Mouse (Mus musculus): ENCODE measurements around the gene Atf7ip. TPM values are rescaled to one million over a fixed set of nuclear protein-coding genes. Genes with fewer than 3 reads are reported as not detected.
A peak's percentile ranks its signal among the peaks of the same experiment; 100 is the strongest.

The Atf7ip gene
- total RNA-seq, 2 experiments from 2014 or later = 32.3 to 126 TPM

DNA sequence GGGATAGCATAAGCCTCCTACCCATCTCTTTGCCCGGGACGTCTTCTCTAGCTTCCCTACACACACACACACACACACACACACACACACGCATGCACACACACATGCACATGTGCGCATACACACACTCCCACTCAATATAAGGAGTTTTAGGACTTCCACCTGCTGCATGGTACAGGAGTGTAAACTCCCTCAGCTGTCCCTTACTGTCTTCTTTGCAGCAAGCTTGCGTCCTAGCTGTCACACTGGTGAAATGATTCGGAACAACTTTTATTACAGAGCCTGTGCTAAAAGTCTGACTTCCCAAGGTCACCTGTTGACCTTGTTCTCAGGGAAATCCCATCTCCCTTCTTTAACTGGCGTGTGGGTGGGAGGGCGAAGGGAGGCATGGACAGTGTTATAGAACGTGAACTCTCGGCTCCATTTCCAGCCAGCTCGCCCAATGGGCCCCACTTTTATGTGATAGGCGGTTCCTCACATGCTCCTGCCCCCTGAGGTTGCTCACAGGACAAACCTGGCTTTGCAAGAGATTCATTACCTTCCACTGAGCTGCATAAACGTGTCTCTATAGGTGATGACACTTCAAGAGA is 126.1 kb downstream of the Atf7ip start:
- ATAC-seq (replicated peaks; ENCODE audit: poor library complexity, severe bottlenecking) = no peak

DNA sequence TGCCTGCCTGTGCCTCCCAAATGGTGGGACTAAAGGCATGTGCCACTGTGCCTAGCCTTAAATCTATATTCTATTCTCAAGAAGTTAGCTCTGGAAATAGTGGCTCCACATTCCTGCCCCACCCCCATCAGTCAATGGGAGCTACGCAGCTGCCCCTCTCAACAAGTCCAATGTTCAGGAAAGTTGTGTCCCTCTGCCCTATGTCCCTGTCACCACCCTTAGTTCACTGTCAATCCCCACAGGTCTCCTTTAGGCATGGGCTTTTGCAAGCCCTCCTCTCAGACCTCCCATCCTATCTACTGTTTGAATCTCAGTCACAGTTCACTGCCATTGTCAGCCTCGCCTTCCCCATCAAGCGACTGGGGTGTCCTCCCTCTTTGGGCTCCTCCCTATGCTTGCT is 127.2 kb downstream of the Atf7ip start:
- ATAC-seq (replicated peaks; ENCODE audit: poor library complexity, severe bottlenecking) = no peak

DNA sequence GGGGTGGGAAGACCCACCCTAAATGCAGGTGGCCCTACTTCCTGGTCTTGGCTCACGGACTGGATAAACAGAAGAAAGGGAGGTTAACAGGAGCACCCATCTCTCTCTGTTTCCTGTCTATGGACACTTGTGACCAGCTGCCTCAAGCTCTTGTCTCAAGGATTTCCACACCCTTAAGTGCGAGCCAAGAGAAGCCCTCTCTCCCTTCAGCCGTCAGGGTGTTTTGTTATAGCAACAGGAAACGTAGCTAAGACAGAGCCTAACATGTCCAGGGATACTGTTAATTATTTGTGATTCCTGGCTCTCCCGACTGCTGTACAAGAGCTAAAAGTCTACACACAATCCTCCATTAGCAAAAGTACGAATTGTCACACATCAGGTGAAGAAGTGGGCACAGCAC is 127.8 kb downstream of the Atf7ip start:
- ATAC-seq (replicated peaks; ENCODE audit: poor library complexity, severe bottlenecking) = no peak

DNA sequence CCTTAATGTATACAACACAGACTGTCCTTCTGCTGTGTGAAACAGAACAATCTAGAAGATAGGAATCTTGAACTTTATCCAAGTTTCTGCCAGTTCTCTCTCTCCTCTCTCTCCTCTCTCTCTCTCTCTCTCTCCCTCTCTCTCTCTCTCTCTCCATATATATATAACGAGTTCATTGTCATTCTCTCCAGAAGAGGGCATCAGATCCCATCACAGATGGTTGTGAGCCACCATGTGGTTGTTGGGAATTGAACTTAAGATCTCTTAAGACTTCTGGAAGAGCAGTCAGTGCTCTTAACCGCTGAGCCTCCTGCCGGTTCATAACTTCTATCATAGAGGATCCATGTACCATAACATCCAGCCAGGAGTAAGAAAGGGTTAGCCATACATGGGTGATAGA is 129.0 kb downstream of the Atf7ip start:
- ATAC-seq (replicated peaks; ENCODE audit: poor library complexity, severe bottlenecking) = no peak

DNA sequence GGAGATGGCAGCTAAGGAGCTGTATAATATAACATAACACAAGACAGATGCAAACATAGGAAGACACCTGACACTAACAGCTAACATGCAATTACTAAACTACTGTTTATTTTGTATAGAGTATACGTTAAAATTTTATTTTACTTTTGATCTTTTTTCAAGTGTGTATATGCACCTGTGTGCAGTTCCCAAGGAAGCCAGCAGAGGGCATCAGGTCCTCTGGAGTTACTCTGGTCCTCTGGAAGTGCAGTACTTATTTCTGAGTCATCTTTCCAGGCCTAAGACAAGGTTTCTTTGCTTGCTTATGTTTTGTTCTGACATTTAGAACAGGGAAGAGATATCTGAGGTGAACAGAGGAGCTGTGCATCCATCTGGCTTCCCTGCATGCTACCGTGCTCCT is 138.2 kb downstream of the Atf7ip start:
- ATAC-seq (replicated peaks; ENCODE audit: poor library complexity, severe bottlenecking) = no peak

DNA sequence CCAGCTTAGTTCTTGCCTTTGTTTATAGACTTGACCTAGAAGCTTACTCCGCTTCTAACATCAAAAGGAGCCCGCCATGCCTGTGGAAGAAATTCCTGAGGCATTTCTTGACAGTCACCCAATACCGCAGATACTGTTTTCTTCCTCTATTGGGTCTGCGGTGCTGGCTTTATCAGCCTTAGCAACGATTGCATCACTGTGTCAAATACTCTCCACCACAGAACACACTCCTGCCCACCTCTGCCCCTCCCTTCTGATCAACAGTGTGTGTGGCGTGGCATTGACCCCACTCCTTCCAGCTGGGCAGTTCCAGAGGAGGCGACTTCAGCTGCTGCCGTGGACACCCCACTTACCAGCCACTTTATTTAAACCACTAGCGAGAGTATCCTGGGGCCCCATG is 139.8 kb downstream of the Atf7ip start:
- peak; percentile 97 for ATAC-seq (replicated peaks; ENCODE audit: poor library complexity, severe bottlenecking)

DNA sequence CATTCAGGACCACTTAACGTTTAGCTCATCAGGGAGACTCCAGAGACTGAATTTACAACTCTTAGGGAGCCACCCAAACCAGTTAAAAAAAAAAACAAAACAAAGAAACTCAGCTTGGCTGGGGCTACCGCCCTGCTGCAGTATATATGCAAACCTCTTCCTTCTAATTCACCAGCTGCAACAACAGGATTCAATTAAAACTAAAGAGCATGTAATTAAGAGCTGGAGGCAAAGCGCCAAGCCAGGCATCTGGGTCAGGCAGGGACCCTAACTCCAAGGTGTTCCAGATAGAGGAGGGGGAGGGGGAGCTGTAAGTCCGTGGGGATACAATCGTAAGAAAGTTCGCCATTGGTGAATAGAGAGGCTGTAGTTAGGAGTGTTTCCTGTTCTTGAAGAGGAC is 140.2 kb downstream of the Atf7ip start:
- ATAC-seq (replicated peaks; ENCODE audit: poor library complexity, severe bottlenecking) = no peak

DNA sequence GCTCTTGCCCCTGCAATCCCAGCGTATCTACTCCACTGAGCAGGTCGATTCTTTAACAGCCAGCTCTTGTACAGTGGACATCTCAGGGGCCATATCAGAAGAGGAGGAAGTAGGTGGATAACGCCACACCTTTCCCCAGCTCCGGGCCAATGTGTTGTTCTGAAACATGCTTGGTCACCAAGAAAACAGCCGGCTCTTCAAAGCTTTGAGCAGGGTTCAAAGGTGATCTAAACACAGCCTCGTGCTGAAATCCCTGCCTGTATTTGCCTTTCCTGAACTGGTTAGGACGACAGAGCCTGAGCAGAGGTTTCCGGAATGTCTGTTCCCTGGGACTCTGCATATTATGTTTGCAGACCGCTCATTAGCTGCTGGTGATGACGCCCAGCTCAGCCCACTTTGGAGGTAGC is 141.5 kb downstream of the Atf7ip start:
- no peak for ATAC-seq (replicated peaks; ENCODE audit: poor library complexity, severe bottlenecking)

DNA sequence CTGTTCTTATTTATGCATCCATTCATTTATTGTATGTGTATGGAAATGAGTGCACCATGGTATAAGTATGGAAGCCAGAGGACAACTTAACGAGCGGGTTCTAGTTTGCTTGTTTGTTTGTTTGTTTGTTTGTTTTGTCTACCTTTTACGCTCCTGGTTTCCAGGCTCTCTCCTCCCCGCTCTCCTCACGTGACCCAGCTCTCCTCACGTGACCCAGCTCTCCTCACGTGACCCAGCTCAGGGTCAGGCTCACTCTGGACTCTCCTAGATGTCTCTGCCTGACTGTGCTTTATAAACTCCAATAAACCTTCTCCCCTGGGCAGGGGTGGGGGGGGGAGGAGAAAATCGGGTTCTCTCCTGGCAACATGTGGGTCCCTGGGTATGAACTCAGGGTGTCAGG is 144.7 kb downstream of the Atf7ip start:
- no peak for ATAC-seq (replicated peaks; ENCODE audit: poor library complexity, severe bottlenecking)

DNA sequence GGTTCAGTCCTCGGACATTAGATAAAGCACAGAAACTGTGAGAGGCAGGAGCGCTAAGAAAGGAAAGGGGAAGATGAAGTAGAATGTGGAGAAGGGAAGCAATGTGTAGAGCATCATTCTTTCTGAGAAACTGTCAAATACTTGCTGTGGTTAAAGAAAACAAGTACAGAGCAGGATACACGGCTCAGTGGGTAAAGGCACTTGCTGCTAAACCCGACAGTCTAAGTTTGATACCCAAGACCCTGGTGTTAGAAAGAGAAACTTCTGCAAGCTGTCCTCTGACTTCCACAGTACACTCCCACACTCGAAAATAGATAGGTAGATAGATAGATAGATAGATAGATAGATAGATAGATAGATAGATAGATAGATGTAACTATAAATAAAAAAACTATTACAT is 147.4 kb downstream of the Atf7ip start:
- ATAC-seq (replicated peaks; ENCODE audit: poor library complexity, severe bottlenecking) = no peak

DNA sequence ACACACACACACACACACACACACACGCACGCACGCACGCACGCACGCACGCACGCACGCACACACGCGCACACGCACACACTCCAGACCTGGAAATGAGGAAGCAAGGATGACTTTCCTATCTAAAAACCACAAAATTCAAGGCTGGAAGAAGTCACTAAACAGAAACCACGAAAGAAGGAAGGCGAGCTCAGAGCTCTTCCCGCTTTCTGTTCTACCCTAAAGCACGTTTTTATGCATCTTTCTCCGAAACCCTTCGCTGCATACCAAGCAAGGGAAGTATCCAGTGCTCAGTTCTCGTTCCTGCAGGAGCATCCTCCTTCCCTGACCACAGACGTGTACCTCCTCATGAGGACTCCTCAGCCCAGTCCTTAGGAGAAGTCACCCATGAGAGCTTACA is 148.5 kb downstream of the Atf7ip start:
- ATAC-seq (replicated peaks; ENCODE audit: poor library complexity, severe bottlenecking) = peak; percentile 71

DNA sequence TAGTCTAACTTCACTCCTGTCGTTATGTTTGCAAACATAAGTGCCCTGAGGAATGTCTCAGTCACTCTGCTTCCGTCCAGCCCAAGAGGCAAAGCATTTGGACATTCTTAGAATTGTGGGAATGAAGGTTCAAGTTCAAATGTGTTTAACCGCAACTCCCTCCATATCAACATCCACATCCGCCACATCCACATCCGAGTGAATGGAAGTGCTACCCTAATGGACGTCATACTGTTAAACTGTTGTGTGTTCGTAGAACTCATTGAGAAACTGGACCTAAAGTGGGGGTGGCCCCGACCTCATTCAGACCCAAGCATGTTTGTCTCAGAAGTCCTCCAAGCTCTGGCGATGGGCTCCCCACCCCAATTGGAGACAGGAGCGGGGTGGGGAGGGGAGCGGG is 149.8 kb downstream of the Atf7ip start:
- no peak for ATAC-seq (replicated peaks; ENCODE audit: poor library complexity, severe bottlenecking)

DNA sequence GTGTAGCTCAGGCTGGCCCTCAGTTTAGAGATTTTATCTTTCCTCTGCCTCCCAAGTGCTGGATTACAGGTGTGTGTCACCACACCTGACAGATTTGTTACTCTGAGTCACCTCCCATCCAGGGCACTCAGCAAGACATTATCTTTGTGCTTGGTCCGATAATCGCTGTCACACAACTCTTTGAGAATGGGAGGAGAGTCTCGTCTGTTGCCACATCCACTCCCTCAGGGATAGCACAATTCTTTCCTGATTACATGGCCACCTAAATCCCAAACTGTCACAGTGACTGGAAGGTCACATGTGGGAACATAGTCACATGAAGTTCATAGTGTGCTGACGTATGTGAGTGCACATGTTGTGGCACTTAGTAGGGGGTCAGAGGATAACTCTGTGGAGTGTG is 152.3 kb downstream of the Atf7ip start:
- ATAC-seq (replicated peaks; ENCODE audit: poor library complexity, severe bottlenecking) = no peak

DNA sequence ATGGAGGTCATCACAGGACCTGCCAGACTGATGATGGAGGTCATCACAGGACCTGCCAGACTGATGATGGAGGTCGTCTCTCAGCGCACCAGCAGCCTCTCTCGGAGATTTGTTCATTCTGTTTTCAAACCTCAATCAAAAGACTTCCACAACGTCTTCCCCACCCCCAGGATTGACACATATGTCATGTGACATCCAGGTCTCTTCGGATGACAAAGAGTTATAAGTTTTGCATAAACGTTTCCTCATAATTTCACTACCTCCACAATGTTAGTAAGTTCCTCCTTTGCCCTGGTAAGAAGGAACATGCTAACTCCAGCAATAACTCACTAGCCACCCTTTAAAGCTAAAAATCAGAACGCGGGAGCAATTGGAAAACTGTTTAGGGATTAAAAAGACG is 153.3 kb downstream of the Atf7ip start:
- peak; percentile 72 for ATAC-seq (replicated peaks; ENCODE audit: poor library complexity, severe bottlenecking)

Other genes with a start within 250 kb of the Atf7ip start
- gene Gm8994, start 178.6 kb upstream of the Atf7ip start, total RNA-seq (2014; fragmentation: Nextera tagmentation) = 0.26 TPM in 1 of 2 replicates, not detected in the other
- gene Gm8994, start 178.6 kb upstream of the Atf7ip start, total RNA-seq (2017) = not detected in 2 replicates
- not detected in 2 replicates for gene E330021D16Rik, start 90.6 kb upstream of the Atf7ip start, total RNA-seq (2014; fragmentation: Nextera tagmentation)
- not detected in 2 replicates for gene E330021D16Rik, start 90.6 kb upstream of the Atf7ip start, total RNA-seq (2017)
- 0.79 and 3.6 TPM in 2 replicates for gene Plbd1, start 155.8 kb downstream of the Atf7ip start, total RNA-seq (2014; fragmentation: Nextera tagmentation)
- 5.1 and 7.7 TPM in 2 replicates for gene Plbd1, start 155.8 kb downstream of the Atf7ip start, total RNA-seq (2017)

Data from granulocyte monocyte progenitor cell, adult 5-6 weeks (primary cell).